Mouse (Mus musculus) stomach, postnatal 0 days (tissue): ENCODE data around the gene Tpd52l1. TPM values are rescaled to one million over a fixed set of nuclear protein-coding genes. Genes with fewer than 3 reads are reported as not detected.

Experiments used
- ATAC-seq: fragments of 200-750 bp; cut with Nextera tagmentation; 2 replicates; pipeline ENCODE4 v1.8.0; 2017; ENCODE audit not compliant: low FRiP score, low TSS enrichment
- DNase-seq: peaks from one replicate; pipeline ENCODE4 v3.0.0-alpha.2; 2016; ENCODE audit warnings: low spot score
- H3K27ac ChIP-seq: fragments of 300-500 bp; sonication (generic); replicated peaks from 2 replicates; pipeline ENCODE4 v1.5.1; 2014; ENCODE audit warnings: mild to moderate bottlenecking, control low read depth
- H3K27me3 ChIP-seq: fragments of 300-500 bp; sonication (generic); 2 replicates; pipeline ENCODE4 v1.6.1; 2014; ENCODE audit warnings: low read length; ENCODE audit not compliant: control insufficient read depth, insufficient read depth
- H3K36me3 ChIP-seq: fragments of 300-500 bp; sonication (generic); 2 replicates; pipeline ENCODE4 v1.6.1; 2014; ENCODE audit warnings: low read length, mixed read lengths; ENCODE audit not compliant: control insufficient read depth, insufficient read depth
- H3K4me1 ChIP-seq: fragments of 300-500 bp; sonication (generic); replicated peaks from 2 replicates; pipeline ENCODE4 v1.6.1; 2014; ENCODE audit warnings: antibody characterized with exemption; ENCODE audit not compliant: control insufficient read depth, insufficient read depth
- H3K4me2 ChIP-seq: fragments of 300-500 bp; sonication (generic); replicated peaks from 2 replicates; pipeline ENCODE4 v1.6.1; 2014; ENCODE audit warnings: low read depth, mild to moderate bottlenecking, control low read depth, moderate library complexity
- H3K4me3 ChIP-seq: fragments of 300-500 bp; sonication (generic); 2 replicates; pipeline ENCODE4 v1.5.1; 2014; ENCODE audit warnings: low read depth, low read length, control low read depth
- H3K9ac ChIP-seq: fragments of 300-500 bp; sonication (generic); 2 replicates; pipeline ENCODE4 v1.6.1; 2014; ENCODE audit warnings: mild to moderate bottlenecking, low read length, control low read depth, mixed read lengths
- H3K9me3 ChIP-seq: fragments of 300-500 bp; sonication (generic); 2 replicates; pipeline ENCODE4 v1.6.1; 2016; ENCODE audit warnings: low read length; ENCODE audit not compliant: control insufficient read depth
- CTCF ChIP-seq: IDR thresholded peaks from 2 replicates; pipeline ENCODE4 v1.5.1; 2016; ENCODE audit warnings: antibody characterized with exemption, low read depth, mild to moderate bottlenecking, moderate library complexity
- EP300 ChIP-seq: optimal IDR thresholded peaks from 2 replicates; pipeline ENCODE3; 2016; ENCODE audit warnings: antibody characterized with exemption
- WGBS: fragments of 180-500 bp; shearing (Covaris S2); extraction: QIAGEN DNeasy Blood & Tissue Kit; methylation state at CpG from one replicate; pipeline ENCODE4 v1.1.7; 2014; 5-methylcytosine and 5-hydroxymethylcytosine counted together
- polyA plus RNA-seq: library from polyadenylated mRNA; unstranded; fragments of >200 nt; fragmentation: Nextera tagmentation; extraction: Ambion mirVana; gene quantifications from 2 replicates; pipeline ENCODE4 v1.2.1, GENCODE M21; 2015

Gene Tpd52l1
- polyA plus RNA-seq, 1 experiment from 2014 or later = 24.3 TPM

- Histone ChIP-seq H3K4me1 (no peaks in the 10 kb centered on the region), H3K9ac (no peak overlapping the region), H3K4me2 (no peak overlapping the region), H3K9me3 (no peaks in the 10 kb centered on the region), H3K4me3 (no peak overlapping the region), H3K27ac (no peak overlapping the region), H3K36me3 (peaks cover 3% of the 10 kb centered on the region; the same call in 1 of the 2 replicates), H3K27me3 (no peaks in the 10 kb centered on the region)
- TF ChIP-seq EP300 (no peak), CTCF (no peak)
- ATAC-seq (no peak), DNase-seq (peak; percentile 15)
- 79% methylated on average over 4 of the region's 4 CpGs for WGBS
Observed at GRCm38 (mm10) chr10:31331225-31331775, 114.5 kb downstream of the Tpd52l1 start.

- Histone ChIP-seq H3K4me1 (no peaks in the 10 kb centered on the region), H3K36me3 (peaks cover 6% of the 10 kb centered on the region; the same call in 1 of the 2 replicates), H3K27me3 (no peaks in the 10 kb centered on the region), H3K27ac (no peak overlapping the region), H3K9me3 (no peaks in the 10 kb centered on the region), H3K9ac (no peak overlapping the region), H3K4me3 (no peak overlapping the region), H3K4me2 (no peak overlapping the region)
- ATAC-seq (no peak), DNase-seq (no peak)
- WGBS = 80% methylated on average over 3 of the region's 3 CpGs
- TF ChIP-seq CTCF = no peak
- TF ChIP-seq EP300 = no peak
Observed at GRCm38 (mm10) chr10:31330286-31330962, 115.3 kb downstream of the Tpd52l1 start.

GRCm38 (mm10) chr10:31329436-31329835 is 116.3 kb downstream of the Tpd52l1 start:
- no peak for DNase-seq
- Histone ChIP-seq H3K4me1 (no peaks in the 10 kb centered on the region), H3K4me2 (no peak overlapping the region), H3K9me3 (no peaks in the 10 kb centered on the region), H3K27ac (no peak overlapping the region), H3K27me3 (no peaks in the 10 kb centered on the region), H3K36me3 (peaks cover 6% of the 10 kb centered on the region; the same call in 1 of the 2 replicates), H3K9ac (no peak overlapping the region), H3K4me3 (no peak overlapping the region)
- no peak for ATAC-seq
- no peak for TF ChIP-seq CTCF
- WGBS = 72% methylated on average over 1 of the region's 1 CpGs

GRCm38 (mm10) chr10:31318491-31318890 is 127.3 kb downstream of the Tpd52l1 start:
- Histone ChIP-seq H3K9me3 (no peaks in the 10 kb centered on the region), H3K36me3 (0 out of 2 replicates have a peak, but pooled peaks cover 3% of the 10 kb centered on the region), H3K27me3 (no peaks in the 10 kb centered on the region), H3K4me1 (no peaks in the 10 kb centered on the region), H3K4me3 (no peak overlapping the region), H3K4me2 (no peak overlapping the region), H3K27ac (no peak overlapping the region), H3K9ac (no peak overlapping the region)
- TF ChIP-seq CTCF (no peak), EP300 (no peak)
- ATAC-seq (no peak), DNase-seq (no peak)
- WGBS = 80% methylated on average over 5 of the region's 5 CpGs

- no peaks in the 10 kb centered on the region for H3K9me3 ChIP-seq
- peak within 1 kb of the TSS; percentile 97 for H3K27ac ChIP-seq
- 0 out of 2 replicates have a peak, but pooled peaks cover 3% of the 10 kb centered on the region for H3K36me3 ChIP-seq
- no peaks in the 10 kb centered on the region for H3K27me3 ChIP-seq
- DNase-seq = peak; percentile 92
- peak within 1 kb of the TSS; percentile 68 for H3K4me2 ChIP-seq
- WGBS = 3% methylated on average over 41 of the region's 44 CpGs
- peak within 1 kb of the TSS; percentile 73 for H3K4me3 ChIP-seq
- peak; percentile 20; the same call in 1 of the 2 replicates for TF ChIP-seq CTCF
- no peak for TF ChIP-seq EP300
- ATAC-seq = peak; percentile 97
- H3K9ac ChIP-seq = peak within 1 kb of the TSS; percentile 91
- no peaks in the 10 kb centered on the region for H3K4me1 ChIP-seq
Observed at GRCm38 (mm10) chr10:31312865-31313848, 132.6 kb downstream of the Tpd52l1 start, which contains the start of gene Hddc2. Gene Hddc2 (plus strand): TSS chr10:31313383.
